8 mouse cellular contexts compared by ENCODE assay signal in the genomic region with DNA sequence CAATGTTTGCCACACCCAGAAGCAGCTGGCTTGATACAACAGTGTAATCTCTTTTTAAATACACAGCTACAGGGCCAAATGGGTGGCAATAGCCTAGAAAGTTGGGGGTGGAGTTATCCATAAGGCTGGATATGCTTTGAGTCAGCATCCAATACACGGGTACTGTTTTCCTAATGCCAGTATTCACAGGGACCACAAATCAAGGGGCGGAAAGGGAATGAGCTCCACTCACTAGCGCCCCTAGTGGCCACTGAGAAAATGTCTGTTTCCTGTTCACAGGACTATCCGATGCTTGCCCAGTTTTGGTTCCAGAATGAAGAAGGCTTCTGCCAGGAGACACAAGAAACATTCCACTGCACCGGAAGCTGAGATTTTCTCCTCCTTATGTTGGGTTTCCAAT. TPM values are rescaled to one million over a fixed set of nuclear protein-coding genes. Genes with fewer than 3 reads are reported as not detected.
A peak's percentile ranks its signal among the peaks of the same experiment; 100 is the strongest.
DNase-seq lines count a peak whose midpoint lies in the region; ATAC-seq and TF ChIP-seq lines count a peak whose summit lies in the region.

No protein-coding gene starts in this region.

- peaks cover 15% of the 10 kb centered on the region for H3K4me1 ChIP-seq in liver, postnatal 0 days (ENCODE audit: insufficient read depth)

- intact Hi-C loops in left cerebral cortex, postnatal 4 days (cut with DNase I), result no loop called here

- TF ChIP-seq CTCF in liver, postnatal 0 days (IDR thresholded peaks at IDR 0.05; ENCODE audit: low read depth), result peak; percentile 92

- ATAC-seq in granulocyte monocyte progenitor cell, adult 5-6 weeks (replicated peaks; ENCODE audit: poor library complexity, severe bottlenecking), result peak; percentile 41
- 0 out of 2 replicates have a peak, but pooled peaks have one; percentile 22 for ATAC-seq in liver, postnatal 0 days

- WGBS in liver, postnatal 0 days (ENCODE audit: insufficient replicate concordance), result 27% methylated on average over 5 of the region's 5 CpGs

- no peaks in the 10 kb centered on the region for H3K36me3 ChIP-seq in liver, postnatal 0 days (replicated peaks; ENCODE audit: insufficient read depth, low read length)

- no peak overlapping the region for H3K27ac ChIP-seq in liver, postnatal 0 days (ENCODE audit: low read depth)

- TF ChIP-seq EP300 in liver, postnatal 0 days (IDR thresholded peaks at IDR 0.05; ENCODE audit: low read depth), result no peak

- no peak overlapping the region for H3K9ac ChIP-seq in liver, postnatal 0 days (replicated peaks)

- no peaks in the 10 kb centered on the region for H3K27me3 ChIP-seq in liver, postnatal 0 days (ENCODE audit: insufficient read depth, low read length)

- H3K4me2 ChIP-seq in liver, postnatal 0 days (ENCODE audit: low read depth, low read length), result no peak overlapping the region

- no peaks in the 10 kb centered on the region for H3K9me3 ChIP-seq in liver, postnatal 0 days (ENCODE audit: low read length)

- no peak overlapping the region for H3K4me3 ChIP-seq in liver, postnatal 0 days (ENCODE audit: low read depth, low read length)

- peak; percentile 74 for DNase-seq in left cerebral cortex, postnatal 4 days
- DNase-seq in left cerebral cortex, adult 9 months (ENCODE audit: low spot score in 2 of 2), result no peak
- DNase-seq in NIH3T3 (ENCODE audit: low read depth), result peak; percentile 78
- peak; percentile 62 for DNase-seq in cerebellum, adult 9-11 months
- peak; percentile 74 for DNase-seq in liver, postnatal 0 days
- peak; percentile 61 for DNase-seq in right cerebral cortex, postnatal 14 days
- no peak for DNase-seq in layer of hippocampus, adult 9-10 months (ENCODE audit: low spot score)

RNA-seq across cellular contexts. Expression of a gene that starts 7.3 kb away (rescaled TPM):
- total RNA-seq in left cerebral cortex, postnatal 4 days (2021), result 10 to 100 TPM; 28.0 to 28.5 TPM
- total RNA-seq in granulocyte monocyte progenitor cell, adult 5-6 weeks (2014; fragmentation: Nextera tagmentation), result 29.0 and 34.6 TPM in 2 replicates
- 43.6 and 43.7 TPM in 2 replicates for total RNA-seq in granulocyte monocyte progenitor cell, adult 5-6 weeks (2017)
- 2.4 and 2.5 TPM in 2 replicates for polyA plus RNA-seq in liver, postnatal 0 days (2015; fragmentation: Nextera tagmentation; extraction: Ambion mirVana)

RNA-seq across cellular contexts. Expression of a gene that starts 54.6 kb away (rescaled TPM):
- 10 to 100 TPM; 39.5 to 40.2 TPM for total RNA-seq in left cerebral cortex, postnatal 4 days (2021)
- 58.4 and 62.3 TPM in 2 replicates for total RNA-seq in granulocyte monocyte progenitor cell, adult 5-6 weeks (2014; fragmentation: Nextera tagmentation)
- 75.4 and 85.1 TPM in 2 replicates for total RNA-seq in granulocyte monocyte progenitor cell, adult 5-6 weeks (2017)
- 53.9 and 58.6 TPM in 2 replicates for polyA plus RNA-seq in liver, postnatal 0 days (2015; fragmentation: Nextera tagmentation; extraction: Ambion mirVana)

Comparison
In these comparisons a context has a peak if more than half of its experiments do, and no peak if none do; other contexts are left out.
1. DNase-seq: peak in left cerebral cortex, postnatal 4 days (single experiment), NIH3T3 (single experiment), cerebellum, adult 9-11 months (single experiment), liver, postnatal 0 days (single experiment) and right cerebral cortex, postnatal 14 days (single experiment); none in left cerebral cortex, adult 9 months (0 of 2) and layer of hippocampus, adult 9-10 months (single experiment).